In the genomic region with DNA sequence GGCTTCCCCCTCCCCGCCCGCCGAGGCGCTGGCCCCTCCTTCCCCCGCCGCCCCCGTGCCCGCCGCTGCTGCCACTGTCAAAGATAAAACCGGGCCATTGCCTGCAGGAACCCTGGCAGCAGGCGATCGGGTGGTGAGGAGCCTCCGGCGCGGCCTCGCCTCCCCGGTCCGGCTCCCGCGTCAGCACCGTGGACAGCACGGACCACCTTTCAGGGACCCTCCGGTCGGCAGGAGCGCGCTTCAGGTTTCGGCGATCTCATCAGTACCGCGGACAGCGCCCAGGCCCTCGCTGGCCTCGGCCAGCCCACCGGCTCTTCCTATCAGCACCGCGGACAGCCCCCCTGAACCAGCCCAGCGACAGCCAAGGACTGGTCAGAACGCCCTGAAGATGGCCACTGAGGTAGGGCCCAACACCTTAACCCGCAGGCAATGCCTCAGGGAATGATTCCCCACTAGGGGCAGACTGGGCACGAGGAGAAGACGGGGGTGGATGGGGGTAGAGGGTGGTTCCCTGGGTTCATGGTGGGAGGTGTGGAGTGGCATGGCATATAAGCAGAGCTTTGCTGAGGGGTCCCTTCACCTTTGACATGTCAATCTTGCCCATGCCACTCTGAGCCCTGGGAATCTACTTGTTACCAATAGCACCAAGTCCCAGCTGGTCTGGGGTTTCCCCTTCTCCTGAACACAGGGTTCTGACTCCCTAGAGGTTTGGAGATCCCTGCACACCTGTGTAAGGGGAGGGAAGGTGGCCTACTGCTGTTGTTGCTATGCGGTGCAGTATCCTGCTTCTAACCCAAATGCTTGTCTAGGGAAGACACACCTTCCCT, we compare ENCODE assay signal across 7 mouse cellular contexts. TPM values are rescaled to one million over a fixed set of nuclear protein-coding genes. Genes with fewer than 3 reads are reported as not detected.
DNase-seq lines count a peak whose midpoint lies in the region; ATAC-seq and TF ChIP-seq lines count a peak whose summit lies in the region.

No protein-coding gene starts in this region.

- peaks cover 16% of the 10 kb centered on the region for H3K27me3 ChIP-seq in intestine, embryonic 14.5 days (replicated peaks; ENCODE audit: control insufficient read depth, insufficient read depth, low read length)
- H3K27me3 ChIP-seq in limb, embryonic 12.5 days = peaks cover 30% of the 10 kb centered on the region
- peaks cover 30% of the 10 kb centered on the region for H3K27me3 ChIP-seq in midbrain, embryonic 13.5 days
- H3K27me3 ChIP-seq in splenic B cell, adult 2 months (ENCODE audit: control insufficient read depth, insufficient read depth, low read length, poor library complexity, severe bottlenecking) = no peaks in the 10 kb centered on the region

- peak overlapping the region; percentile 94 for H3K27ac ChIP-seq in cortical plate, adult 2 months (ENCODE audit: insufficient read depth, low read length)
- no peak overlapping the region for H3K27ac ChIP-seq in intestine, embryonic 14.5 days (ENCODE audit: low read depth)
- no peak overlapping the region for H3K27ac ChIP-seq in limb, embryonic 12.5 days
- H3K27ac ChIP-seq in midbrain, embryonic 13.5 days = peak overlapping the region; percentile 79

- 0 out of 2 replicates have a peak, but pooled peaks have one; percentile 20 for TF ChIP-seq CTCF in cortical plate, adult 2 months (IDR thresholded peaks at IDR 0.05; ENCODE audit: extremely low read depth, insufficient read depth, low read length)

- no peaks in the 10 kb centered on the region for H3K36me3 ChIP-seq in intestine, embryonic 14.5 days (ENCODE audit: control insufficient read depth, insufficient read depth, low read length)
- H3K36me3 ChIP-seq in limb, embryonic 12.5 days = no peaks in the 10 kb centered on the region
- H3K36me3 ChIP-seq in midbrain, embryonic 13.5 days = no peaks in the 10 kb centered on the region
- no peaks in the 10 kb centered on the region for H3K36me3 ChIP-seq in splenic B cell, adult 2 months (ENCODE audit: control insufficient read depth, insufficient read depth, low read length, poor library complexity, severe bottlenecking)

- peak overlapping the region; percentile 53 for H3K4me2 ChIP-seq in intestine, embryonic 14.5 days (ENCODE audit: low read length)
- H3K4me2 ChIP-seq in limb, embryonic 12.5 days = peak overlapping the region; percentile 76
- H3K4me2 ChIP-seq in midbrain, embryonic 13.5 days (replicated peaks) = peak overlapping the region; percentile 71

- ATAC-seq in intestine, embryonic 14.5 days (replicated peaks; ENCODE audit: low FRiP score, low TSS enrichment, low read depth) = peak; percentile 91
- peak; percentile 95 for ATAC-seq in limb, embryonic 12.5 days (ENCODE audit: insufficient number of reproducible peaks, insufficient read depth, low FRiP score, low TSS enrichment, low read depth)
- ATAC-seq in midbrain, embryonic 13.5 days = peak; percentile 87

- no peak for TF ChIP-seq POLR2A in cortical plate, adult 2 months (IDR thresholded peaks at IDR 0.05; ENCODE audit: extremely low read depth, insufficient read depth, low read length)

- H3K4me3 ChIP-seq in cortical plate, adult 2 months (ENCODE audit: insufficient read depth, low read length) = peak overlapping the region; percentile 54
- H3K4me3 ChIP-seq in intestine, embryonic 14.5 days (ENCODE audit: low read depth, low read length) = peak overlapping the region; percentile 23
- peak overlapping the region; percentile 38 for H3K4me3 ChIP-seq in limb, embryonic 12.5 days (replicated peaks)
- peak overlapping the region; percentile 59 for H3K4me3 ChIP-seq in midbrain, embryonic 13.5 days (replicated peaks)

- H3K4me1 ChIP-seq in cortical plate, adult 2 months (ENCODE audit: control insufficient read depth, insufficient read depth, low read length) = peaks cover 9% of the 10 kb centered on the region
- no peaks in the 10 kb centered on the region for H3K4me1 ChIP-seq in intestine, embryonic 14.5 days (replicated peaks; ENCODE audit: control insufficient read depth, insufficient read depth, low read length)
- peaks cover 5% of the 10 kb centered on the region; the same call in 1 of the 2 replicates for H3K4me1 ChIP-seq in limb, embryonic 12.5 days (replicated peaks)
- peaks cover 23% of the 10 kb centered on the region for H3K4me1 ChIP-seq in midbrain, embryonic 13.5 days (replicated peaks)

- no peaks in the 10 kb centered on the region for H3K9me3 ChIP-seq in intestine, embryonic 14.5 days (ENCODE audit: control insufficient read depth, low read length)
- H3K9me3 ChIP-seq in limb, embryonic 12.5 days = no peaks in the 10 kb centered on the region
- no peaks in the 10 kb centered on the region for H3K9me3 ChIP-seq in midbrain, embryonic 13.5 days

- WGBS in intestine, embryonic 14.5 days = 3% methylated on average over 40 of the region's 42 CpGs
- 3% methylated on average over 36 of the region's 42 CpGs for whole genome bisulfite sequencing in limb, embryonic 12.5 days
- 3% methylated on average over 31 of the region's 42 CpGs for WGBS in midbrain, embryonic 13.5 days

- peak; percentile 94 for DNase-seq in adrenal gland, postnatal 14 days
- DNase-seq in gastrocnemius, postnatal 25 days = peak; percentile 52
- DNase-seq in intestine, embryonic 14.5 days (ENCODE audit: low spot score) = peak; percentile 97
- DNase-seq in splenic B cell, adult 2 months (ENCODE audit: low read depth, low spot score) = peak; percentile 25

- no peak overlapping the region for H3K9ac ChIP-seq in intestine, embryonic 14.5 days (ENCODE audit: low read length)
- no peak overlapping the region for H3K9ac ChIP-seq in limb, embryonic 12.5 days (replicated peaks)
- peak overlapping the region; percentile 81 for H3K9ac ChIP-seq in midbrain, embryonic 13.5 days (replicated peaks)

RNA-seq across cellular contexts. Expression of gene Golga7b, which starts 8.6 kb away (rescaled TPM):
- 0.78 and 1.9 TPM in 2 replicates for total RNA-seq in adrenal gland, postnatal 14 days (2021)
- polyA plus RNA-seq in cortical plate, adult 2 months (2012; rRNA removed) = 115 and 123 TPM in 2 replicates
- total RNA-seq in gastrocnemius, postnatal 25 days (2021) = 1 to 10 TPM; 1.7 to 2.3 TPM
- 1.2 TPM in 2 replicates for polyA plus RNA-seq in intestine, embryonic 14.5 days (2014; fragmentation: Nextera tagmentation; extraction: Ambion mirVana)
- polyA plus RNA-seq in limb, embryonic 12.5 days (2016; fragmentation: Nextera tagmentation; extraction: Ambion mirVana) = 0.08 TPM in 1 of 2 replicates, not detected in the other
- polyA plus RNA-seq in midbrain, embryonic 13.5 days (2015; fragmentation: Nextera tagmentation; extraction: Ambion mirVana) = 26.3 and 27.5 TPM in 2 replicates

RNA-seq across cellular contexts. Expression of gene Sfrp5, which starts 53.9 kb away (rescaled TPM):
- total RNA-seq in adrenal gland, postnatal 14 days (2021) = 4.3 and 4.9 TPM in 2 replicates
- polyA plus RNA-seq in cortical plate, adult 2 months (2012; rRNA removed) = 1.2 and 1.9 TPM in 2 replicates
- 1 to 10 TPM; 4.0 to 5.7 TPM for total RNA-seq in gastrocnemius, postnatal 25 days (2021)
- 16.2 and 46.3 TPM in 2 replicates for polyA plus RNA-seq in intestine, embryonic 14.5 days (2014; fragmentation: Nextera tagmentation; extraction: Ambion mirVana)
- polyA plus RNA-seq in limb, embryonic 12.5 days (2016; fragmentation: Nextera tagmentation; extraction: Ambion mirVana) = 0.53 and 0.54 TPM in 2 replicates
- 0.11 and 0.17 TPM in 2 replicates for polyA plus RNA-seq in midbrain, embryonic 13.5 days (2015; fragmentation: Nextera tagmentation; extraction: Ambion mirVana)

Comparison
In these comparisons a context has a peak if more than half of its experiments do, and no peak if none do; other contexts are left out.
1. DNase-seq: peak in every context shown above with its lines; median percentile 97 in intestine, embryonic 14.5 days; 94 in adrenal gland, postnatal 14 days; 52 in gastrocnemius, postnatal 25 days; 25 in splenic B cell, adult 2 months.
2. H3K27ac ChIP-seq: peak in cortical plate, adult 2 months (single experiment) and midbrain, embryonic 13.5 days (single experiment); none in intestine, embryonic 14.5 days (single experiment) and limb, embryonic 12.5 days (single experiment).
3. RNA of gene Golga7b, which starts 8.6 kb away (polyA plus RNA-seq): 115 to 123 TPM in cortical plate, adult 2 months and 26.3 to 27.5 TPM in midbrain, embryonic 13.5 days; 1.2 TPM in intestine, embryonic 14.5 days and 0.08 TPM in limb, embryonic 12.5 days; every median in the first group is over 10 times any median in the second.
4. Peak in every context shown above with its lines, with median percentiles within 50 percentile points of each other: H3K4me3 ChIP-seq, ATAC-seq and H3K4me2 ChIP-seq.